Mouse (Mus musculus) liver (tissue): ENCODE results near the gene Atrnl1.
A peak's percentile ranks its signal among the peaks of the same experiment; 100 is the strongest.

Experiments
- DNase-seq: peaks from one replicate; pipeline ENCODE4 v3.0.0-alpha.2; 2020; ENCODE audit warnings: mixed read lengths

The Atrnl1 gene

GRCm38 (mm10) chr19:57926941-57927471, 316.2 kb downstream of the Atrnl1 start:
- DNase-seq = no peak

- DNase-seq = no peak
Measured at GRCm38 (mm10) chr19:57927566-57928523, 317.0 kb downstream of the Atrnl1 start.

- DNase-seq = no peak
Measured at GRCm38 (mm10) chr19:57931626-57932025, 320.8 kb downstream of the Atrnl1 start.

- DNase-seq = no peak
Measured at GRCm38 (mm10) chr19:57936865-57937264, 326.0 kb downstream of the Atrnl1 start.

- no peak for DNase-seq
Measured at GRCm38 (mm10) chr19:57939166-57939565, 328.3 kb downstream of the Atrnl1 start.

- DNase-seq = no peak
Measured at GRCm38 (mm10) chr19:57941529-57941928, 330.7 kb downstream of the Atrnl1 start.

GRCm38 (mm10) chr19:57942281-57942680, 331.4 kb downstream of the Atrnl1 start:
- DNase-seq = no peak

- no peak for DNase-seq
Measured at GRCm38 (mm10) chr19:57943308-57943707, 332.5 kb downstream of the Atrnl1 start.

GRCm38 (mm10) chr19:57944680-57945079, 333.8 kb downstream of the Atrnl1 start:
- DNase-seq = peak; percentile 35

GRCm38 (mm10) chr19:57945626-57946250, 334.9 kb downstream of the Atrnl1 start:
- DNase-seq = no peak

GRCm38 (mm10) chr19:57948489-57948888, 337.7 kb downstream of the Atrnl1 start:
- no peak for DNase-seq

- no peak for DNase-seq
Measured at GRCm38 (mm10) chr19:57949260-57949917, 338.6 kb downstream of the Atrnl1 start.

GRCm38 (mm10) chr19:57954131-57954530, 343.3 kb downstream of the Atrnl1 start:
- DNase-seq = no peak

- DNase-seq = no peak
Measured at GRCm38 (mm10) chr19:57956459-57956858, 345.6 kb downstream of the Atrnl1 start.

- no peak for DNase-seq
Measured at GRCm38 (mm10) chr19:57957363-57957762, 346.5 kb downstream of the Atrnl1 start.

- DNase-seq = no peak
Measured at GRCm38 (mm10) chr19:57958154-57958553, 347.3 kb downstream of the Atrnl1 start.

GRCm38 (mm10) chr19:57958726-57959125, 347.9 kb downstream of the Atrnl1 start:
- peak; percentile 14 for DNase-seq

GRCm38 (mm10) chr19:57961321-57961720, 350.5 kb downstream of the Atrnl1 start:
- DNase-seq = no peak

- DNase-seq = no peak
Measured at GRCm38 (mm10) chr19:57961738-57962640, 351.2 kb downstream of the Atrnl1 start.

- DNase-seq = no peak
Measured at GRCm38 (mm10) chr19:57963874-57964273, 353.0 kb downstream of the Atrnl1 start.

- no peak for DNase-seq
Measured at GRCm38 (mm10) chr19:57969766-57970165, 358.9 kb downstream of the Atrnl1 start.

- no peak for DNase-seq
Measured at GRCm38 (mm10) chr19:57970342-57970895, 359.6 kb downstream of the Atrnl1 start.
